Mouse (Mus musculus) neural tube, embryonic 11.5 days (tissue): ENCODE results near the gene Hoxb4. TPM values are rescaled to one million over a fixed set of nuclear protein-coding genes. Genes with fewer than 3 reads are reported as not detected.

ENCODE experiments used
- ATAC-seq: fragments of 200-750 bp; cut with Nextera tagmentation; 2 replicates; pipeline ENCODE4 v1.8.0; 2017; ENCODE audit warnings: moderate number of reproducible peaks, mild to moderate bottlenecking, moderate TSS enrichment, moderate library complexity; ENCODE audit not compliant: insufficient read depth, low FRiP score, low TSS enrichment
- DNase-seq: peaks from one replicate; pipeline ENCODE4 v3.0.0-alpha.2; 2015; ENCODE audit warnings: low spot score
- H3K27ac ChIP-seq: fragments of 300-500 bp; sonication (generic); 2 replicates; pipeline ENCODE4 v1.5.1; 2014; ENCODE audit warnings: low read depth, mild to moderate bottlenecking, low read length
- H3K27me3 ChIP-seq: fragments of 300-500 bp; sonication (generic); 2 replicates; pipeline ENCODE4 v1.6.1; 2014; ENCODE audit warnings: mild to moderate bottlenecking, low read length, mixed read lengths; ENCODE audit not compliant: control insufficient read depth, insufficient read depth
- H3K36me3 ChIP-seq: fragments of 300-500 bp; sonication (generic); 2 replicates; pipeline ENCODE4 v1.6.1; 2014; ENCODE audit warnings: mild to moderate bottlenecking, low read length, moderate library complexity, mixed read lengths; ENCODE audit not compliant: control insufficient read depth, insufficient read depth
- H3K4me1 ChIP-seq: fragments of 300-500 bp; sonication (generic); 2 replicates; pipeline ENCODE4 v1.6.1; 2014; ENCODE audit warnings: low read length, mixed read lengths; ENCODE audit not compliant: control insufficient read depth, insufficient read depth
- H3K4me2 ChIP-seq: fragments of 300-500 bp; sonication (generic); 2 replicates; pipeline ENCODE4 v1.6.1; 2014; ENCODE audit warnings: low read depth, mild to moderate bottlenecking, moderate library complexity
- H3K4me3 ChIP-seq: fragments of 300-500 bp; sonication (generic); 2 replicates; pipeline ENCODE4 v1.5.1; 2014; ENCODE audit warnings: low read depth, low read length
- H3K9ac ChIP-seq: fragments of 300-500 bp; sonication (generic); 2 replicates; pipeline ENCODE4 v1.6.1; 2014; ENCODE audit warnings: mild to moderate bottlenecking, low read length
- H3K9me3 ChIP-seq: fragments of 300-500 bp; sonication (generic); 2 replicates; pipeline ENCODE4 v1.6.1; 2016; ENCODE audit warnings: low read length; ENCODE audit not compliant: control insufficient read depth
- WGBS: fragments of 180-500 bp; shearing (Covaris S2); extraction: QIAGEN DNeasy Blood & Tissue Kit; methylation state at CpG from one replicate; pipeline ENCODE4 v1.1.7; 2014; 5-methylcytosine and 5-hydroxymethylcytosine counted together
- polyA plus RNA-seq: library from polyadenylated mRNA; unstranded; fragments of >200 nt; fragmentation: Nextera tagmentation; extraction: Ambion mirVana; gene quantifications from 2 replicates; pipeline ENCODE4 v1.2.1, GENCODE M21; 2014

The Hoxb4 gene
- polyA plus RNA-seq, 1 experiment from 2014 or later = 3.8 TPM

GRCm38 (mm10) chr11:96323154-96323553 is 5.1 kb downstream of the Hoxb4 start, which contains the start of gene Hoxb3:
Gene Hoxb3, plus strand, starts transcription at chr11:96323326.
- H3K27me3 ChIP-seq = no peaks in the 10 kb centered on the region
- WGBS = 3% methylated on average over 10 of the region's 10 CpGs
- DNase-seq (no peak), ATAC-seq (no peak)
- peaks cover 36% of the 10 kb centered on the region for H3K4me1 ChIP-seq
- peaks cover 2% of the 10 kb centered on the region; the same call in 1 of the 2 replicates for H3K36me3 ChIP-seq
- H3K27ac ChIP-seq = peak within 1 kb of the TSS; percentile 100
- peak within 1 kb of the TSS; percentile 96 for H3K4me3 ChIP-seq
- H3K9ac ChIP-seq = peak within 1 kb of the TSS; percentile 100
- H3K9me3 ChIP-seq = no peaks in the 10 kb centered on the region
- H3K4me2 ChIP-seq = peak within 1 kb of the TSS; percentile 100

DNA sequence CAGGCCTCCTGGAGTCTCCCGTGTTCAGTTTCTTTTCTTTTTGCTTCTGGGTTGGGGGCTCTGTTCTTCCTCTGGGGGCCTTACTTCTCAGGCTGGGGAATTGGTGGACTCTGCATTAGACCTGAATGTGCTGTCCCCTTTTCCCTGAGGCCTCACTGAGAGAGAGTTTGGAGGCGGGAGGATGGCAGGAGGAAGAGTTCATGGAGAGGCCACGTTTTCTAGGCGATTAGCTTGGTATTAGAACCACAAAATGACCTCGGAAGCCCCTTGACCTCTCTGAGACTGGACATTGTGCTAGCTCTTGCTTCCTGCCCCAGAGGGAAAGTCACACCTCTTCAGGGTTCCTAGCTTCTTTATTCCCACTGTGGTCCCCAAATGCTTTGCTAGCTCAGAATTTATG is 6.1 kb downstream of the Hoxb4 start:
- Histone ChIP-seq H3K27me3 (no peaks in the 10 kb centered on the region), H3K4me1 (peaks cover 42% of the 10 kb centered on the region), H3K4me3 (peak overlapping the region; percentile 96), H3K36me3 (peaks cover 2% of the 10 kb centered on the region; the same call in 1 of the 2 replicates), H3K4me2 (peak overlapping the region; percentile 100), H3K9ac (peak overlapping the region; percentile 100), H3K9me3 (no peaks in the 10 kb centered on the region), H3K27ac (peak overlapping the region; percentile 100)
- 0% methylated on average over 5 of the region's 5 CpGs for WGBS
- ATAC-seq (no peak), DNase-seq (peak; percentile 64)

GRCm38 (mm10) chr11:96324965-96325364 is 6.9 kb downstream of the Hoxb4 start:
- peak overlapping the region; percentile 96 for H3K4me3 ChIP-seq
- peaks cover 48% of the 10 kb centered on the region for H3K4me1 ChIP-seq
- 3% methylated on average over 8 of the region's 8 CpGs for WGBS
- no peaks in the 10 kb centered on the region for H3K27me3 ChIP-seq
- no peaks in the 10 kb centered on the region for H3K9me3 ChIP-seq
- ATAC-seq = no peak
- no peak for DNase-seq
- peak overlapping the region; percentile 100 for H3K4me2 ChIP-seq
- peak overlapping the region; percentile 100 for H3K9ac ChIP-seq
- peaks cover 2% of the 10 kb centered on the region; the same call in 1 of the 2 replicates for H3K36me3 ChIP-seq
- peak overlapping the region; percentile 100 for H3K27ac ChIP-seq

DNA sequence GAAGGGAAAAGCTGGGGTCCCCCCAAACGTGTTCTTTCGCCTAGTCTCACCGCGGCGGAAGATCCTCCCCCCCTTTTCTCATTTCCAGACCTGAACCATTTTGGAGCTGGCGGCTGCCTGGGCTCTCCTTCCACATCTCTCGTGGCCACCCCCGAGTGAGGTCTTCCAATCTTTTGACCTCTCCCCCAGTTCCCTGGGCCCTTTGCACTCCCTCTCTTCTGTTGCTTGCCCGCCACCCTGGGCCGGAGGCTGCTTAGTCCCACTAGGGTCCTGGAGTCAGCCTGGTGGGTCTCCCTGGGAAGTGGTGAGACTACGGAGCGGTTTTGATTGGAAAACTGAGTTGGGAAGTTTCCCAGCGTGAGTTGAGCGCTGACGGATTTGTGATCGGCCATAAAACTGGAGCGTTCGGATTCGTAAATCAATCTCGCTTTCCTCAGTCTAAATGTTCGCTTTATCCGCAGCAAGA is 7.7 kb downstream of the Hoxb4 start:
- ATAC-seq (no peak), DNase-seq (peak; percentile 66)
- no peaks in the 10 kb centered on the region for H3K27me3 ChIP-seq
- peak overlapping the region; percentile 100 for H3K27ac ChIP-seq
- WGBS = 3% methylated on average over 22 of the region's 22 CpGs
- H3K4me1 ChIP-seq = peaks cover 54% of the 10 kb centered on the region
- H3K36me3 ChIP-seq = peaks cover 4% of the 10 kb centered on the region
- H3K4me2 ChIP-seq = peak overlapping the region; percentile 100
- no peaks in the 10 kb centered on the region for H3K9me3 ChIP-seq
- H3K9ac ChIP-seq = peak overlapping the region; percentile 100
- peak overlapping the region; percentile 96 for H3K4me3 ChIP-seq

DNA sequence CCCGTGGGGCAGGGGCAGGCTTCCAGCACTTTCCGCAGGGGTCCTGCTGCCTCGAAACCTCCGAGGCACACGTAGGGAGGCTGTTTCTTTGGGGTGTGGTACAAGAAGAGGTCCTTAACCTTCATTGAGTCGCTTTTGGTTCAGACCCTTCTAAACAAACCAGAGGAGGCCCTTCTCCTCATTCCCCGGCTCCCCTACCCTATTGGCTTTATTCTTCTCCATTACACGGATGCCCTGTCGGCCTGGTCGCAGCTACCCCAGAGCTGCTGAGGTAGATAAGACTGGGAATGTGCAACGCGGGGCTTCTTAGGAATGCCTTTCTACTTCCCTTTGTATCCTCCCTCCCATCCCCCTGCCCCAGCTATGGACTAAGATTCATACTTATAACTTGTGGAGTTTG is 8.6 kb downstream of the Hoxb4 start:
- Histone ChIP-seq H3K9me3 (no peaks in the 10 kb centered on the region), H3K27me3 (no peaks in the 10 kb centered on the region), H3K9ac (peak overlapping the region; percentile 100), H3K4me2 (peak overlapping the region; percentile 100), H3K4me3 (peak overlapping the region; percentile 96), H3K36me3 (peaks cover 2% of the 10 kb centered on the region; the same call in 1 of the 2 replicates), H3K4me1 (peaks cover 59% of the 10 kb centered on the region), H3K27ac (peak overlapping the region; percentile 100)
- ATAC-seq = no peak
- DNase-seq = no peak
- WGBS = 6% methylated on average over 12 of the region's 12 CpGs

DNA sequence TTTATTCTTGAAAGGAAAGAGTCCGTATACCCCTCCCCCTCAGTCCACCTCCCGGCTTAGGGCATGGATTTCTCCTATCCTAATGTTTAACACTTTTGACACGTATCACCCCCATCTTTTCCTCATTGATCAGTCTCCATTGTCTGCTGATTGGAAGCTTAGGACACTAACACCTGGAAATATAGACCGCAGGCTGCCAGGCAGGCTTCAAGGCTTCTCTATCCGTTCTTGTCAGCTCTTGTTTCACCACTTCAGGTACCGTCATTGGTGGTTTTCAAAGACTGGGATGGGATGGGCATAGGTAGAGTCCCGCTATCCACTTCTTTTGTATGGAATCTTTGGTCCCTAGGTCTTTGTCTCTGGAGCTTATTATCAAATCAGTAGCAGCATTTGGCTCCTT is 9.1 kb downstream of the Hoxb4 start:
- peak overlapping the region; percentile 96 for H3K4me3 ChIP-seq
- peak overlapping the region; percentile 100 for H3K9ac ChIP-seq
- peaks cover 61% of the 10 kb centered on the region for H3K4me1 ChIP-seq
- H3K4me2 ChIP-seq = peak overlapping the region; percentile 100
- H3K9me3 ChIP-seq = no peaks in the 10 kb centered on the region
- no peak for DNase-seq
- peaks cover 2% of the 10 kb centered on the region; the same call in 1 of the 2 replicates for H3K36me3 ChIP-seq
- 9% methylated on average over 7 of the region's 7 CpGs for WGBS
- ATAC-seq = no peak
- peak overlapping the region; percentile 100 for H3K27ac ChIP-seq
- no peaks in the 10 kb centered on the region for H3K27me3 ChIP-seq

- Histone ChIP-seq H3K4me1 (peaks cover 61% of the 10 kb centered on the region), H3K9me3 (no peaks in the 10 kb centered on the region), H3K27me3 (no peaks in the 10 kb centered on the region), H3K27ac (peak overlapping the region; percentile 100), H3K9ac (peak overlapping the region; percentile 100), H3K4me2 (peak overlapping the region; percentile 100), H3K4me3 (peak overlapping the region; percentile 96), H3K36me3 (peaks cover 5% of the 10 kb centered on the region)
- WGBS = 11% methylated on average over 5 of the region's 5 CpGs
- peak; percentile 70 for DNase-seq
- 0 out of 2 replicates have a peak, but pooled peaks have one; percentile 27 for ATAC-seq
Measured at GRCm38 (mm10) chr11:96327750-96328149, 9.7 kb downstream of the Hoxb4 start.

- Histone ChIP-seq H3K4me3 (peak overlapping the region; percentile 96), H3K4me1 (peaks cover 69% of the 10 kb centered on the region), H3K36me3 (peaks cover 5% of the 10 kb centered on the region), H3K27me3 (no peaks in the 10 kb centered on the region), H3K27ac (peak overlapping the region; percentile 100), H3K9ac (peak overlapping the region; percentile 100), H3K4me2 (peak overlapping the region; percentile 100), H3K9me3 (no peaks in the 10 kb centered on the region)
- no peak for ATAC-seq
- 9% methylated on average over 8 of the region's 8 CpGs for WGBS
- no peak for DNase-seq
Measured at GRCm38 (mm10) chr11:96328605-96329004, 10.5 kb downstream of the Hoxb4 start.

DNA sequence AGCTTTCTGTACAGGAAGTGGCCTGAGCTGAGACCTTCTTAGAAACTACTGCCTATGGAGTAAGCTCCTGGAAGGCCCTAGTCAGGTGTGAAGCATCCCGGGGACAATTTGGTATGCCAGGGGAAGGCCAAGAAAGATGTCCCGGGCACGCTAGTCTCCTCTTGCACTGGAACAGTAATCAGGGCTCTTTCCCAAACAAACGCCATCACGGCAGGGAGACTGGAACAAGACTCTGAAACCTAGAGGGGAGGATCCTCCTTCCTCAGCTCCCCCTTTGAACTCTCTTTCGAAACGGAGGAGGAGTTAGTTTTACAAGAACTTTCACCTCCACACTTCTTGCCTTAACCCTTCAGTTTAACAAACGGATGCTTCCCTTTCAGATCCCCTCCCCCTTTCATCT is 14.0 kb downstream of the Hoxb4 start:
- Histone ChIP-seq H3K27ac (peak overlapping the region; percentile 100), H3K9ac (peak overlapping the region; percentile 100), H3K36me3 (peaks cover 8% of the 10 kb centered on the region), H3K27me3 (no peaks in the 10 kb centered on the region), H3K9me3 (no peaks in the 10 kb centered on the region), H3K4me2 (peak overlapping the region; percentile 100), H3K4me1 (peaks cover 86% of the 10 kb centered on the region), H3K4me3 (peak overlapping the region; percentile 96)
- 0% methylated on average over 8 of the region's 8 CpGs for WGBS
- peak; percentile 58 for DNase-seq
- ATAC-seq = no peak
